Mouse (Mus musculus) liver, embryonic 14.5 days (tissue): ENCODE results near the gene Gpr158.

Experiments used
- CTCF ChIP-seq: IDR thresholded peaks from 2 replicates; pipeline ENCODE4 v1.5.1; 2016; ENCODE audit warnings: antibody characterized with exemption, low read depth, control low read depth
- EP300 ChIP-seq: IDR thresholded peaks from 2 replicates; pipeline ENCODE4 v1.6.1; 2016; ENCODE audit warnings: antibody characterized with exemption, low read depth

GRCm38 (mm10) chr2:21800045-21800444 is 432.7 kb downstream of the Gpr158 start:
- no peak for TF ChIP-seq CTCF
- TF ChIP-seq EP300: no peak
